Mouse (Mus musculus) right cerebral cortex, postnatal 14 days (tissue): Measurements from ENCODE around the gene Gm10591.
"Not testable (repeated sequence)": the region's sequence is repeated elsewhere in the genome, so short reads cannot be mapped to it uniquely, and the experiment has no call there.

Source experiments
- DNase-seq: peaks from one replicate; pipeline ENCODE4 v3.0.0; 2022

Gene Gm10591

DNA sequence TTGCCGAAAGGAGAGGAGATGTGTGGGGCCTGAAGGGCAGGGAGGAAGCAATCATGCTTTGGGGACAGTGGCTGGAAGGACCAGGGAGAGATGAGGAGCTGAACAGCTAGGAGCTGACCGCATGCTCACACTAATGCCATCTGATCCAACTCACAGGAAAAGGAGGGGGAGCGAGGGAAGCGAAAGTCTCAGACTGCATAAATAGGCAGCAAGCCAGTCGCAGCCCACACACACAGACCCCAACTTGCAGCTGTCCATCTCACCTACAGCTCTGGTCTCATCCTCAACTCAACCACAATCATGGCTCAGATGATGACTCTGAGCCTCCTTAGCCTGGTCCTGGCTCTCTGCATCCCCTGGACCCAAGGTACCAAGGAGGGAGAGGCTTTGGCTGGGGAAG is at the start of gene Gm10591:
Gene Gm10591 (plus strand): TSS at position 301 of the 400 bp plus-strand sequence.
- not testable (repeated sequence) for DNase-seq

DNA sequence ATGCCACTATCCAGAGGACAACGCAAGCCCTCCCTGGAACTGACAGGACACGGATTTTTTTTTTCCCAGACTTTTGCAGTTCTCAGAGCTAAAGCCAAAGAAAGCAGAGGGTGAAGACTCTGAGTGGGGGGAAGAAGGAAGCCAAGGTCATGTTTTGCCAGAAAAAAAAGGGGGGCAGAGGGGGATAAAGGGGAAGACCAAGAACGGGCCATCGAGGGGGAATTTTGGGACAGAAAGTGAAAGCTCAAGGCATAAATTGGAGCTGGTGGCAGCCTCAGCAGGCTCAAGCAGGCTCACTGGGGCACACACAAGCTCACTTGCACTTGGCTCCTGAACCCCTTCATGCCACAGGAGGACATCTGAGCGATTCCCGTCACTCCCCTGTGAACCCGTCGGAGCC is 17.4 kb downstream of the Gm10591 start, which contains the start of gene Gm2564:
Gene Gm2564 (plus strand): TSS at position 301 of the 400 bp plus-strand sequence.
- DNase-seq, result not testable (repeated sequence)

GRCm38 (mm10) chr4:42654951-42655350 is 43.0 kb downstream of the Gm10591 start, which contains the start of gene Ccl27b:
Gene Ccl27b, plus strand, starts transcription at chr4:42655251.
- DNase-seq, result not testable (repeated sequence)

DNA sequence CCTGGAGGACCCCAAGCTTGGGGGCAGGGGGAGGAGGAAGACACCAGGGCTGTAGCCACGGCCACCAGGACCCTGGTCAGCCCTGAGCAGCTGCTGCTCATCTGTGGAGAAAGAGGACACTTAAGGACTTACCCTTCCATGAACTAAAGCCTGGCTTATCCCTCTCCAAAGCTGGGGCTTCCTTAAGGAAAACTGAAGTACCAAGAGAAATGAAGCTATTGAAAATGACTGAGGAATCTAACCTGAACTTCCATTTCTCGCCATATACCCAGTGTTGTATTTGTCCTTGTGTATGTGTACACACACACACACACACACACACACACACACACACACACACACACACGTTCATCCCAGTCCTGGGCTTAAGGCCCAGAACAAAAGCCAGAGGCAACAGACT is 49.8 kb downstream of the Gm10591 start, which contains the start of gene Il11ra2:
Gene Il11ra2 (minus strand): TSS at position 101 of the 400 bp plus-strand sequence.
- not testable (repeated sequence) for DNase-seq
